Mouse (Mus musculus): ENCODE results near the gene Matn1. TPM values are rescaled to one million over a fixed set of nuclear protein-coding genes. Genes with fewer than 3 reads are reported as not detected.

Gene Matn1
- polyA plus RNA-seq, 1 experiment from 2014 or later, result 161 TPM

- WGBS, result 74% methylated on average over 10 of the region's 10 CpGs
- H3K9ac ChIP-seq, result no peak overlapping the region
- no peaks in the 10 kb centered on the region for H3K9me3 ChIP-seq
- no peak for ATAC-seq (ENCODE audit: insufficient number of reproducible peaks, low FRiP score, low TSS enrichment, low read depth)
- H3K4me2 ChIP-seq, result no peak overlapping the region
- 0 out of 2 replicates have a peak, but pooled peaks cover 5% of the 10 kb centered on the region for H3K4me1 ChIP-seq
- H3K4me3 ChIP-seq, result no peak overlapping the region
- H3K36me3 ChIP-seq, result no peaks in the 10 kb centered on the region
- H3K27me3 ChIP-seq, result peaks cover 5% of the 10 kb centered on the region; the same call in 1 of the 2 replicates
- no peak overlapping the region; the same call in 1 of the 2 replicates for H3K27ac ChIP-seq
Observed at GRCm38 (mm10) chr4:130957156-130957555, 13.0 kb downstream of the Matn1 start.

DNA sequence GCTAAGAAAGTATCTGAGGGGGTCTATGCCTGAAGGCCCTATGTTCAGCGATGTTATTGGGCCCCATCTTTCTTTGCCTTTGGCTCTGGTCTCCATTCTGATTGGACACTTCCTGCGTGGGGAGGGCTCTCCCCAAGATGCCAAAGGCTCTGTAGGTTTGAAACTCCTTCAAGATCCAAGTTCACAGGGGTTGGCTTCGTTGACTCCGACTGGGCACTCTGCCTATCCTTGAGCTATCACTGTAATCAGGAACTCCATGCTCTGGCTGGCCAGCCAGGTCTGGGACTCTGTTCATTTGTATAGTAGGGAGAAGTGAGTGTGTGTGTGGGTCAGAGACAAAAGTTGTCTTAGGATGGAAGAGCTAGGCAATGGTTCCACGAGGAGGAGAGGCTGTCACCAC lies 14.6 kb downstream of the Matn1 start:
- 61% methylated on average over 5 of the region's 5 CpGs for WGBS
- ATAC-seq (ENCODE audit: insufficient number of reproducible peaks, low FRiP score, low TSS enrichment, low read depth), result no peak
- no peaks in the 10 kb centered on the region for H3K9me3 ChIP-seq
- no peak overlapping the region for H3K4me3 ChIP-seq
- peaks cover 4% of the 10 kb centered on the region; the same call in 1 of the 2 replicates for H3K27me3 ChIP-seq
- no peaks in the 10 kb centered on the region for H3K4me1 ChIP-seq
- no peak overlapping the region for H3K4me2 ChIP-seq
- H3K9ac ChIP-seq, result no peak overlapping the region
- no peak overlapping the region for H3K27ac ChIP-seq
- no peaks in the 10 kb centered on the region for H3K36me3 ChIP-seq

DNA sequence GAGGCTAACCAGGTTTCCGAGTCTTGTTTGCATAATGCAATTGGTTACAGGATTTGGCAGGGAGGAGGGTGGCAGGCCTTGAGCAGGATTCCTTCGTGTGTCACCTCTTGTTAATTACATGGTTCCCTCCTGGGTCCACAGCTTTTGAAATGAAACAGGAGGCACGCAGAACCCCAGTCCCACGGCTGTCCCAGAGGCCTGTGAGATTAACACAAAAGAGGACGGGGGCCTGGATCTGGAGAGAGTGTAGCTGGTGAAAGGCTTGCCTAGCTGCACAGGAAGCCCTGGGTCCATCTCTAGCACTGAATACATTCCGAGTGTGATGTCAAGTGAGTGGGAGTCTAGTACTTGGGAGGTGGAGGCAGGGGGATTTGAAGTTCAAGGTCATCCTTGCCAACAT lies 15.5 kb downstream of the Matn1 start:
- H3K4me3 ChIP-seq, result no peak overlapping the region
- no peak overlapping the region for H3K27ac ChIP-seq
- peaks cover 4% of the 10 kb centered on the region; the same call in 1 of the 2 replicates for H3K27me3 ChIP-seq
- H3K4me2 ChIP-seq, result no peak overlapping the region
- no peaks in the 10 kb centered on the region for H3K4me1 ChIP-seq
- H3K9ac ChIP-seq, result no peak overlapping the region
- 52% methylated on average over 6 of the region's 6 CpGs for WGBS
- H3K9me3 ChIP-seq, result no peaks in the 10 kb centered on the region
- no peaks in the 10 kb centered on the region for H3K36me3 ChIP-seq
- ATAC-seq (ENCODE audit: insufficient number of reproducible peaks, low FRiP score, low TSS enrichment, low read depth), result no peak

DNA sequence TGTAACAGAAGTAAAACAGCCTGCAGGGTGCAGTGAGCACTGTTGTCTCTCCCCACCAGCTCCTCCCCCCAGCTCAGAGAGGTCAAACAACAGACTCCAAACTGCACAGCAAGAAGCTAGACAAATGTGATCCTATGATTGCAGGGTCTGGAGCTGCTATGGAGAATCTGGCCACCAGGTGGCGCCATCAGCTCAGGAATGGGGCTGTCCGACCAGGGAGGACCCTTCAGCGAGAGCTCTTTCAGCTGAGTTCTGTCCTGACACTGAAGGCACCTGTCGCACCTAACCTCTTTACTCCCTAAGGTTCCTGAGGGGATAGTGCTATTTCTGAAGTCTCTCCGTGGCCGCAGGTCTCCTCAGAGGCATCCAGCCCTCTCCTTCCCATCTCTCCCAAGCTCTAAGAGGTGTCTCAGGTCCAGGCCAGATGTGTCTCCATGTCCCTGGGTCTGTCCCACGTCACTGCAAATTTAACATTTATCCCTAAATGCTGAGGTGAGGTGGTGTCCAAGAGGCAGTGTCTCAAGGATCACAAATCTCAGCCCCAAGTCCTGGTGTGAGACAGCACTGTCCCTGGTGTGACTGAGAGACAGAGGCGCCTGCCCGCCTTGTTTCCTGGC lies 16.0 kb downstream of the Matn1 start:
- WGBS, result 26% methylated on average over 9 of the region's 9 CpGs
- Histone ChIP-seq H3K4me2 (no peak overlapping the region), H3K4me1 (no peaks in the 10 kb centered on the region), H3K27me3 (peaks cover 4% of the 10 kb centered on the region; the same call in 1 of the 2 replicates), H3K4me3 (no peak overlapping the region), H3K36me3 (no peaks in the 10 kb centered on the region), H3K9me3 (no peaks in the 10 kb centered on the region), H3K27ac (no peak overlapping the region), H3K9ac (no peak overlapping the region)
- no peak for ATAC-seq (ENCODE audit: insufficient number of reproducible peaks, low FRiP score, low TSS enrichment, low read depth)

DNA sequence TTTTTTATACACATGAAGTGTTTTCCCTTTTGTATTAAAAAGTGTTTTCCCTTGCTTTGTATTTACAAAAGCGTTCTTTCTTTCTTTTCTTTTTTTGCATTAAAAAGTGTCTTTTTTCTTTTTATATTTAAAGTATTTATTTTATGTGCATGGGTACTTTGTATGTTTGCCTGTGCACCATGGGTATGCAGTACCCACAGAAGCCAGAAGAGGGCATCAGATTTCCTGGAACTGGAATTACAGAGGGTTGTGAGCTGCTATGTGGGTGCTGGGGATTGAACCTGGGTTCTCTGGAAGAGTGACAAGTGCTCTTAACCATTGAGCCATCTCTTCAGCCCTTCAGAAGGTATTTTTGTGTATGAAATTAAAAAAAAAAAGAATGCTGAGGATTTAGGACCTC lies 27.1 kb downstream of the Matn1 start:
- Histone ChIP-seq H3K4me2 (no peak overlapping the region), H3K27ac (no peak overlapping the region), H3K36me3 (no peaks in the 10 kb centered on the region), H3K9ac (no peak overlapping the region), H3K4me1 (0 out of 2 replicates have a peak, but pooled peaks cover 2% of the 10 kb centered on the region), H3K27me3 (no peaks in the 10 kb centered on the region), H3K4me3 (no peak overlapping the region), H3K9me3 (no peaks in the 10 kb centered on the region)
- no peak for ATAC-seq (ENCODE audit: insufficient number of reproducible peaks, low FRiP score, low TSS enrichment, low read depth)
- 95% methylated on average over 1 of the region's 1 CpGs for WGBS

DNA sequence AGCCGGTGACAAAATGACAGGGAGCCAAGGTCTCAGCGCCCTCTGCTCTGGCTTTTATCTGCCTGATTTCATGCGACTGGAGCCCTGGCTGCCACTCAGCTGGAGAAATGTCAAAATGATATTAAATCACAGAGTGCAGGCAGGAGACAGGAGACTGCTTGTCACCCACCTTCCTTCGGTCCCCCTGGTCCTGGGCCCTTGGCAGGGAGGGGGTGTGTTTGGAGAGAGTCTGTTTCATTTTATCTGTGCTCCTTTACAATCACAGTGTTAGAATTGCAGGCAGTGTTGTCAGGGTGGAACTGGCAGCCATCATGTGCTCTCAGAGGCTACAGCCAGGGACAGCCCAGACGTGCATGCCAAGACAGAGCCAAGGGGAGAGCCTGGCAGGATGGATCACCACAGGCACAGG lies 28.2 kb downstream of the Matn1 start:
- ATAC-seq (ENCODE audit: insufficient number of reproducible peaks, low FRiP score, low TSS enrichment, low read depth), result no peak
- WGBS, result 74% methylated on average over 5 of the region's 5 CpGs

DNA sequence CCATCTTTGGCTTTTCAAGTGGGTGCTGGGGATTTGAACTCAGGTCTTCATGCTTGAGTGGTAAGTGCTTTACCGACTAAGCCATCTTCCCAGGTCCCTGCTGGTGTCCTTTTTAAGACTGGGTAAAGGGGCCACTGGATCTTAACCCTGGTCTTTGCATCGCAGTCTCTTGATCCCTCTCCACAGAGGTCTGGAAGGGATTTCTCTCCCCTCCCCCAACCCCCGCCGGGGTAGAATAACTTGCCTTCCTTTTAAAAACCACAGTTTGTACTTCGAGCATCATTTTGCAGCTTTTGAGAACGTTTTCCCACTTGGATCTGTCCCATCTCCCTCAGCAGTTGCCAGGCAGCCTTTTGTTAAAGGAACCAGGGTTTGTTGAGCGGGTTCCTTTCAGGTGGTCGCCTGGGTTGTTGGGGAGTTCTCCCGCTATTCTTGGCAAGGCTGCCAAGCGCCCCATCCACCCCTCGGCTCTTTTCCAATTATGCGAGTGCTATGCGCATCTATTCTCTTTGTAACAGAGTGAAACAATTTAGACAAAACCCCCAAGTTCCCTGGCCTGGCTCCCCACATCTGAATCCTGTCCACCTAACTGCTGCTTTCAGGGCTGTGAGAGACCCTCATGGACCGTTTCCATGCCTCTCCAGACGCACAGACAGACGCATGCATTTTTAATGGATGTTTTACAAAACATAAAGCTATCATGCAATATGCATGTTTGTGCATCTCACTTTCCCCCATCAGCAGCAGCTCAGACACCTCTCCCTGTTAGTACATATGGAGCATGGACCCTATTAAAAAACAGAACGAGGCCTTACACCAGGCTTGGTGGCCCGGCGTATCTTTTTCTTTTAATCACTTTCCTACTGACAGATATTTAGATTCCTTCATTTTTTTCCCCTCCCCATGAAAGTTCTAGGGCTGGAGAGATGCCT lies 29.4 kb downstream of the Matn1 start:
- Histone ChIP-seq H3K4me2 (no peak overlapping the region), H3K27me3 (no peaks in the 10 kb centered on the region), H3K36me3 (no peaks in the 10 kb centered on the region), H3K4me1 (0 out of 2 replicates have a peak, but pooled peaks cover 2% of the 10 kb centered on the region), H3K27ac (no peak overlapping the region), H3K9me3 (no peaks in the 10 kb centered on the region), H3K9ac (no peak overlapping the region), H3K4me3 (no peak overlapping the region)
- WGBS, result 53% methylated on average over 19 of the region's 19 CpGs
- ATAC-seq (ENCODE audit: insufficient number of reproducible peaks, low FRiP score, low TSS enrichment, low read depth), result no peak

More for the DNA sequence above, 28.2 kb downstream of the Matn1 start:
- no peak overlapping the region for H3K27ac ChIP-seq
- no peaks in the 10 kb centered on the region for H3K9me3 ChIP-seq
- H3K4me3 ChIP-seq, result no peak overlapping the region
- H3K36me3 ChIP-seq, result no peaks in the 10 kb centered on the region
- no peak overlapping the region for H3K4me2 ChIP-seq
- 0 out of 2 replicates have a peak, but pooled peaks cover 2% of the 10 kb centered on the region for H3K4me1 ChIP-seq
- no peaks in the 10 kb centered on the region for H3K27me3 ChIP-seq
- H3K9ac ChIP-seq, result no peak overlapping the region

- Histone ChIP-seq H3K4me2 (no peak overlapping the region), H3K9me3 (no peaks in the 10 kb centered on the region), H3K9ac (no peak overlapping the region), H3K27ac (no peak overlapping the region), H3K27me3 (no peaks in the 10 kb centered on the region), H3K4me3 (no peak overlapping the region), H3K4me1 (no peaks in the 10 kb centered on the region), H3K36me3 (no peaks in the 10 kb centered on the region)
- WGBS, result 57% methylated on average over 3 of the region's 3 CpGs
- no peak for ATAC-seq (ENCODE audit: insufficient number of reproducible peaks, low FRiP score, low TSS enrichment, low read depth)
Observed at GRCm38 (mm10) chr4:130978981-130979380, 34.8 kb downstream of the Matn1 start.

GRCm38 (mm10) chr4:130984416-130985182 lies 40.4 kb downstream of the Matn1 start:
- H3K36me3 ChIP-seq, result no peaks in the 10 kb centered on the region
- H3K4me3 ChIP-seq, result no peak overlapping the region
- no peak for ATAC-seq (ENCODE audit: insufficient number of reproducible peaks, low FRiP score, low TSS enrichment, low read depth)
- no peaks in the 10 kb centered on the region for H3K9me3 ChIP-seq
- H3K27me3 ChIP-seq, result no peaks in the 10 kb centered on the region
- peaks cover 7% of the 10 kb centered on the region for H3K4me1 ChIP-seq
- no peak overlapping the region for H3K4me2 ChIP-seq
- 49% methylated on average over 17 of the region's 17 CpGs for WGBS
- no peak overlapping the region for H3K27ac ChIP-seq
- no peak overlapping the region for H3K9ac ChIP-seq

DNA sequence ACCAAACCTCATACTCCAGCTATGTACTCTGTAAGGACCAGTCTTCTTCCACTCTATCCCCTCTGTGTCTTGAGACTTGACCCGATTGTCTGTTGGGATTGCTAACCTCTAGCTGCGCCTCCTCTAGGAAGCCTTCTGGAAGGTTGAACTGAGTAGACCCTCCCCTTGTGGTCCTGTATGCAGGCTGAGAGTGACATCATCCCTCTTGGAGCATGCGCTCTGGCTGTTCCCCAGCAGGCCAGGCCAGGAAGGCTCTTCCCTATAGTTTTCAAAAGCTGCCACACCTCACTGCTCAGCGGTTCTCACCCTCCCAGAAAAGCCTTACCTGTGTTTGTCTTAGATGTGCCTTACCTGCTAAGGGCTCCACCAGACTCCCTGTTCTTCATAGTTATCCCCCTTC lies 42.9 kb downstream of the Matn1 start:
- no peak overlapping the region for H3K27ac ChIP-seq
- no peaks in the 10 kb centered on the region for H3K9me3 ChIP-seq
- no peaks in the 10 kb centered on the region for H3K36me3 ChIP-seq
- WGBS, result 80% methylated on average over 4 of the region's 4 CpGs
- no peak overlapping the region for H3K9ac ChIP-seq
- no peaks in the 10 kb centered on the region for H3K27me3 ChIP-seq
- no peak for ATAC-seq (ENCODE audit: insufficient number of reproducible peaks, low FRiP score, low TSS enrichment, low read depth)
- H3K4me1 ChIP-seq, result peaks cover 11% of the 10 kb centered on the region
- no peak overlapping the region for H3K4me3 ChIP-seq
- no peak overlapping the region for H3K4me2 ChIP-seq

GRCm38 (mm10) chr4:130988219-130988839 lies 44.1 kb downstream of the Matn1 start:
- H3K4me2 ChIP-seq, result no peak overlapping the region
- 79% methylated on average over 6 of the region's 6 CpGs for whole genome bisulfite sequencing
- H3K27me3 ChIP-seq, result no peaks in the 10 kb centered on the region
- no peak overlapping the region for H3K27ac ChIP-seq
- no peak overlapping the region for H3K9ac ChIP-seq
- peaks cover 11% of the 10 kb centered on the region for H3K4me1 ChIP-seq
- ATAC-seq (ENCODE audit: insufficient number of reproducible peaks, low FRiP score, low TSS enrichment, low read depth), result no peak
- H3K9me3 ChIP-seq, result no peaks in the 10 kb centered on the region
- no peaks in the 10 kb centered on the region for H3K36me3 ChIP-seq
- H3K4me3 ChIP-seq, result no peak overlapping the region

Data from limb, embryonic 15.5 days (tissue).